Mouse (Mus musculus) gastrocnemius, postnatal 36 days (tissue): ENCODE measurements around the gene Sapcd1. TPM values are rescaled to one million over a fixed set of nuclear protein-coding genes. Genes with fewer than 3 reads are reported as not detected.

Source experiments
- DNase-seq, 2 experiments: peaks; one replicate each; pipeline ENCODE4 v3.0.0; 2022
- intact Hi-C: fragments of 180-260 bp; cut with DNase I; formaldehyde crosslinking; loops from one replicate; pipeline ENCODE4 v1.15.1; 2025
- total RNA-seq, 2 experiments: library from RNA; stranded (reverse); gene quantifications; 2 replicates each; pipeline ENCODE4 v1.2.3; 2021

Sapcd1 gene
- total RNA-seq, 2 experiments from 2014 or later = not detected

- intact Hi-C loops = no loop called here
- no peak for DNase-seq
Measured at GRCm38 (mm10) chr17:35032323-35032870, 4.6 kb upstream of the Sapcd1 start.

- no peak for DNase-seq
- intact Hi-C loops = no loop called here
Measured at GRCm38 (mm10) chr17:35031880-35032279, 4.1 kb upstream of the Sapcd1 start.

- intact Hi-C loops = no loop called here
- peak in 1 of 2 experiments; percentile 11 for DNase-seq
Measured at GRCm38 (mm10) chr17:35031272-35031671, 3.5 kb upstream of the Sapcd1 start.

- intact Hi-C loops = no loop called here
- DNase-seq = peak in 1 of 2 experiments; percentile 14
Measured at GRCm38 (mm10) chr17:35029691-35030532, 2.1 kb upstream of the Sapcd1 start.

- intact Hi-C loops = no loop called here
Measured at GRCm38 (mm10) chr17:35028315-35028714, 499 bp upstream of the Sapcd1 start.

DNA sequence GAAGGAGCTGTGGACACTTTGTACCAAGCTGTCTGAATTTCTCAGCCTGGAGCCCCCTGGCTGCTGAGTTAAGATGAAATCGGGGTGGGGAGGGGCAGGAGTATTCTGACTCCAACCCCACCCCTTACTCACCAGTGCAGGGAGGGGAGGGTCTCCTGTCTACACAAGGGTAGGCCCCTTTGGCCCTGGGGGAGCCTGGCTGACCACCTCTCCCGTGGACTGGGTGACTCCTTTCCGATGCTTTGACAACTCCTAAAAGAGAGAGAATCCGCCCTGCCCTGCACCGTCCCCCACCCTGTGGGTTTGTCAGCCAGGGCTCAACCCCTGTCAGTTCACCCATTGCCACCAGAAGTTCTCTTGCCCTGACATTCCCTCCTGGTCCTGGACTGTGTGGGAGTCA lies 1.6 kb downstream of the Sapcd1 start:
- intact Hi-C loops = no loop called here
- DNase-seq = peak in 1 of 2 experiments; percentile 12

More at GRCm38 (mm10) chr17:35028315-35028714, 499 bp upstream of the Sapcd1 start:
- DNase-seq = no peak

- intact Hi-C loops = loop anchor here (5.0 kb wide), 1 partner anchor 62 kb away; the partner anchor contains the start of genes Abhd16a and Ly6g6f
- peak in 1 of 2 experiments; percentile 11 for DNase-seq
Measured at GRCm38 (mm10) chr17:35024691-35025488, 2.9 kb downstream of the Sapcd1 start.

- intact Hi-C loops = loop anchor here (5.0 kb wide), 1 partner anchor 63 kb away; the partner anchor contains the start of genes Abhd16a and Ly6g6f
- DNase-seq = peak in 1 of 2 experiments; percentile 16
Measured at GRCm38 (mm10) chr17:35024261-35024660, 3.6 kb downstream of the Sapcd1 start.

DNA sequence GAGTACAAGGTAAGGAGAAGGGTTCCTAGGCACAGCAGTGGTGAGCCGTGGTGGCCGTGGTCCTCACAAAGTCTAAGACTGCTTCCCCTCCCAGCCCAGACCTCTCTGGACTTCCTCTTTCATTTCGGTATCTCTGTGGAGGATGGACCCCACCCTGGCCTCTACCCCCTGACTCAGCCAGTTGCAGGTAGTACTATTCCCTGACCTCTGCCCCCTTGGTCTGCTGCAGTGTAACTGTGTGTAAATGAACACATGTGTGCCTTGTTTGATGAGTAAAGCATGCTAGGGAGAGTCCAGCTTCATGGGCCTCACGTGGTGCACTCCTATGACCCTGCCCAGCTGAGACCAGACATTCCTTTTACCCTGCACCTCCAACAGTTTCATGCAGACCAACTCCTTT lies 4.1 kb downstream of the Sapcd1 start:
- DNase-seq = peak in 1 of 2 experiments; percentile 12
- intact Hi-C loops = loop anchor here (2.0 to 5.0 kb wide), 2 partner anchors 35 to 64 kb away; partner anchors contain the start of genes Abhd16a, Ddah2 and Ly6g6f

- intact Hi-C loops = loop anchor here (2.0 to 5.0 kb wide), 2 partner anchors 36 to 64 kb away; partner anchors contain the start of genes Abhd16a, Ddah2 and Ly6g6f
- no peak for DNase-seq
Measured at GRCm38 (mm10) chr17:35023221-35023620, 4.6 kb downstream of the Sapcd1 start.

GRCm38 (mm10) chr17:35022541-35023060 lies 5.2 kb downstream of the Sapcd1 start:
- DNase-seq = peak in 1 of 2 experiments; percentile 11
- intact Hi-C loops = loop anchor here (2.0 to 5.0 kb wide), 2 partner anchors 36 to 65 kb away; partner anchors contain the start of genes Abhd16a, Ddah2 and Ly6g6f

DNA sequence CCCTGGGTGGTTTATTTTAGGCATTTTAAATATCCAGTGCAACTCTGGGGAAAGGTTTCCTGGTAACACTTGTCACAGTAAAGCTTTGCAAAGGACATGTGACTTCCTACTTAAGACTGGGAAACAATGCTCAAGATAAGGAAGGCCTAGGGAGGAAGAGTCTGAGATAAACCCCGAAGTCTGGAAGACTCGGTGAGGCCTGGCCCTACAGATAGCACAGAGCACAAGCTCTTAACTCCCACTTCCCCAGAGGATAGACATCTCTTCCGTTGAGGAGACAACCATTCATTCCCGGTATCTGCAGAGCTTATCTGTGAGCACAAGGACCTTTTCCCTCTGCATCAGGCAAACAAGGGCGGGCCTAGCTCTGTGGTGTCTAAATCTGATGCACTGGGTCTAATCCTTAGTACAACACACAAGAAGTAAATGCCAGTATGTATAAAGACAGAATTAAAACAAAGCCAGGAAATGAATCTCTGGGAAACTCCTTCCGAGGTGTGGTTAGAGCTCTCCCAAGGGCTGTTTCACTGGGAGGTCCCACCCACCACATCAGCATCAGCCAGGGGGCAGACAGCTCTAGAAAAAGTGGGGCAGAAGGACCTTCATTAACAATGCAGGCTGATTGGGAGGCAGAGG lies 5.9 kb downstream of the Sapcd1 start:
- DNase-seq = peak in 1 of 2 experiments; percentile 14
- intact Hi-C loops = loop anchor here (1.0 to 5.0 kb wide), 3 partner anchors 37 to 83 kb away; partner anchors contain the start of genes Abhd16a, Ddah2 and Ly6g6f

DNA sequence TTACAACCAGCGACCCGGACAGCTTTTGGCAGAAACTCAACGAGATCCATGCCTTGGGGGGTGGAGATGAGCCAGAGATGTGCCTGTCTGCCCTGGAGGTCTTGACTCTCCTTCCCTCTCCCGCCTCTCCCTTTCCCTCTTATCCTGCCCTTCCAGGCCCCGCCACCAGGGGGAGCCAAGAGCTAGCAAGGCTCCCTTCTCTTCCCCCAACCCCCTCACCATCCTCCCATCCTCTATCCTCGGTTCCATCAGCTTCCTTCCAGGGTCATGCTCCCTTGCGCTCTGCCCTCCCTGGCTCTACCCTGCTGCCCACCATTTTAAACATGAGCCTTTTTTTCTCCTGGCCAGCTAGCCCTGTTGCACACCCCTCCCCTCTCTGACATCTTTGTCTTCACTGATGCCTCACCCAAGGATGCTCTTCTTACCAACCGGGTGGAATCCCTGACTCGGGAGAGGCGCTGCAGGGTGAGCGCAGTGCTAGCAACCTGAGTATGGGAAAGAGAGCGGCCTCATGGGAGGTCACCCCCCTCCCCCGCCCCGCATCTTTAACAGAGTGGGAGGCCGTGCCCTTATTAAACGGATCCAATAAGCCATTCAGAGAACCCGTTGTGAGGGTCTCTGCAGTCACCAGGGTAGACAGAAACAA lies 6.5 kb downstream of the Sapcd1 start:
- intact Hi-C loops = loop anchor here (1.0 to 5.0 kb wide), 2 partner anchors 66 to 84 kb away; partner anchors contain the start of genes Abhd16a and Ly6g6f
- DNase-seq = peak; percentile 84 to 90

DNA sequence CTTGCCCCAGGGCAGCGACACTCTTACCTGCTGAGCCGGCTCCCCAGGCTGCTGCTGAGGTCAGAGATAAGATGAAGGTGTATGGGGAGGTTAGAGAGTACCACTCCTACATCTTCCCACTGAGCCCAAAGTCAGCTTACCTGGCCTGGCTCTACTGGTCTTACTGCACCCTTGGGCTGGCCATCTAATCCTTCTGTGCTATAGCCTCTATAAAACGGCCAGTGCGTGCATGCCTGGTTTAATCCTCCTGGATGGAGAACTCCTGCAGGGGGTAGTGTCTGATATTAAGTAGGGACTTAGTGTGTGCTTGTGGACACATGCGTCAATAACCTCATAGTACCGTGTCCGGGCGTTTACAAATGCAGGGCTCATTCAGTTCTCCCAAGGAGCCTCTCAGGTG lies 7.3 kb downstream of the Sapcd1 start:
- intact Hi-C loops = loop anchor here (5.0 kb wide), 1 partner anchor 67 kb away; the partner anchor contains the start of genes Abhd16a and Ly6g6f
- DNase-seq = no peak

DNA sequence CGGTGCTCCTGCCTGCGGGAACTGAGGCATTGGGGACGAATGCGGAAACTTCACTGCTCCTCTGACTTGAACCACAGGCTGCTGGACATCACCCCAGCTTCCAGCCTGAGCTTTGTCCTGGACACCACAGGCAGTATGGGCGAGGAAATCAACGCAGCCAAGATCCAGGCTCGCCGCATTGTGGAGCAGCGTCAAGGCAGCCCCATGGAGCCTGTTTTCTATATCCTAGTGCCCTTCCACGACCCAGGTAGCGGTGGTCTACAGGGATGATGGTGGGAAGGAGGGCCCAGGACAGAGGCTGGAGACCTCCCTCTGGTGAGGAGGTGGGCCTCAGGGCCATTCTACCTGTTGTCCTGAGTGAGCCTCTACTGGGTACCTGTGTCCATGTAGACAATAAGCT lies 7.9 kb downstream of the Sapcd1 start:
- DNase-seq = no peak
- intact Hi-C loops = loop anchor here (5.0 kb wide), 1 partner anchor 67 kb away; the partner anchor contains the start of genes Abhd16a and Ly6g6f

DNA sequence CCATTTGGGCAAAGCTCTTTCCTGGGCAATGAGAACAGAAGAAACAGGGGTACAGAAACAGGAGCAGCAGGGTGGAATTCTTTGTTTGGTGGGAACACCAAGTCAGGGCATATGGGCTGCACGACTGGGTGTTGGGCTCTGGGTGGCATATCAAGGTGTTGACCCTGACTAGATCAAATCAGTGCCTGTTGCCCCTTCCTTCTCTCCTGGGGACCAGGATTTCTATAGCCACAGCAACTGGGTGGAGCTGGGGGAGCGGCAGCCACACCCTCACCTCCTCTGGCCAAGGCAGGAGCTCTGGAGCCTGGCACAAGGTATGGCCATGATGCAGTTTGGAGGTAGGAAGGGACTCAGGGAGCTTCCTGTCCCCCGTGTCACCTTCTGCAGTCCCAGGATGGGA lies 9.6 kb downstream of the Sapcd1 start:
- intact Hi-C loops = no loop called here
- no peak for DNase-seq

DNA sequence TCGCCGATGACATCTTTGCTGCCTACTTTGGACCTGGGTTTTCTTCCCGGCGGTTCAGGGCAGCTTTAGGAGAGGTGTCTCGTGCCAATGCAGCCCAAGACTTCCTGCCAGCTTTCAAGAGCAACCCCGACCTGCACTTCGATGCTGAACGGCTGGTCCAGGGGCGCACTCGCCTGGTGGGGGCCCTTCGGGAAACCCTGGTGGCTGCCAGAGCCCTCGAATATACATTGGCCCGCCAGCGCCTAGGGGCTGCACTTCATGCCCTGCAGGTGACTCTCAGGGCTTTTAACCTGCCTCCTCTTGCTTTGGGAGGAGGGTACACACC lies 10.1 kb downstream of the Sapcd1 start:
- intact Hi-C loops = no loop called here
- DNase-seq = peak in 1 of 2 experiments; percentile 13

GRCm38 (mm10) chr17:35016791-35017705 lies 10.8 kb downstream of the Sapcd1 start:
- no peak for DNase-seq

More at GRCm38 (mm10) chr17:35016791-35017705, 10.8 kb downstream of the Sapcd1 start:
- intact Hi-C loops = no loop called here
